Mouse (Mus musculus) adrenal gland, postnatal 25 days (tissue): ENCODE measurements at regions not wholly inside any gene's neighbourhood (a gene's known extent, or its start where the extent isn't known, plus 50 kb on each side); places are given as distances from the start of the nearest gene placed in this dataset.
"Not testable (repeated sequence)": the region's sequence is repeated elsewhere in the genome, so short reads cannot be mapped to it uniquely, and the experiment has no call there.

ENCODE experiments used
- DNase-seq: peaks from one replicate; pipeline ENCODE4 v3.0.0; 2021; ENCODE audit warnings: mixed read lengths

- DNase-seq = no peak
Measured at GRCm38 (mm10) chr16:25478300-25478699, 191.7 kb downstream of the Tprg start.

DNA sequence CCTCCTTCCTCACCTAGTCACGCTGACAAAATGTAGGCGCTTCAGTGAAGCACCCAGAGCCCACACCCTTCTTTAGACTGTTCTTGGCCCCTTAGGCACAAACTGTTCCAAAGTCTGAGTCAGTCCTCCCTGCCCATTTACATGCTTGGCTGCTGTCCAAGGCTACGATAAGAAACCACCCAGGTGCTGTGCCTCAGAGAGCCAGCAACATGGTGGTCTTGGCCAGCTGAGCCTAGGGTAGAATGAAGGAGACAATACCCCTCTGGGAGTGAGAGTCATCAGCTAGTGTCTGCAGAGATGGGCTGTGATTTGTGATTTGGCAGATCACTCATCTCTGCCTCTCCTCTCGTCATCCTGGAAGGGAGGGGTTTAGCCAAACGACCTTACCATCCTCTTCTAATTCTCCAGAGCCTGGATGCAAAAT, 197.2 kb downstream of the Tprg start:
- no peak for DNase-seq

- no peak for DNase-seq
Measured at GRCm38 (mm10) chr16:25485007-25485406, 198.4 kb downstream of the Tprg start.

DNA sequence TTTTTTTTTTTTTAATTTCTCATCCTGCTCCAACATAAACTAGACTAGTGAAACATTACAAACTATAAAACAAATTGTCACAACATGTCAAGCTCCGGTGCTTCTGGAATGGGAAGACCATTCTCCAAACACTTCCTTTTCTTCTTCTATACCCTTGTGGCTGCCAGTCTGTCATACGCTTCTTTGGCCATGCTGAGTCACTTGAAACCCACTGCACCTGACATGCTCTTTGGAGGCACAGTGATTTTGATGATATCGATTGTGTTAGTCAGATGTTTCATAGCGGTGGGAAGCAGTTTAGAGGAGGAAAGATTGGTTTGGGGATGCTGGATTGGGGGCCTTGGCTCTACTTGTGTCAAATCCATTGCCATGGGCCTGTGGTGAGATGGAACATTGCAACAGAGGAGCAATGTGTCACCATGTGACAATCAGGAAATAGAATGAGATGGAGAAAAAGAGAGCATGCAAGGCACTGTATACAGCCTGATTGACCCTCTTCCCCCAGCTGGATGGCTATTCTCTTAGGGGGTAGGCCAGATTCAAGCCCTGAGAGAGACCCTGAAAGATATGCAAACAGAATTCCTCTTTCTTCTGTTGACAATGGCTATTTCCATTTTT, 197.0 kb upstream of the Trp63 start:
- no peak for DNase-seq

- no peak for DNase-seq
Measured at GRCm38 (mm10) chr16:25490847-25491246, 192.7 kb upstream of the Trp63 start.

DNA sequence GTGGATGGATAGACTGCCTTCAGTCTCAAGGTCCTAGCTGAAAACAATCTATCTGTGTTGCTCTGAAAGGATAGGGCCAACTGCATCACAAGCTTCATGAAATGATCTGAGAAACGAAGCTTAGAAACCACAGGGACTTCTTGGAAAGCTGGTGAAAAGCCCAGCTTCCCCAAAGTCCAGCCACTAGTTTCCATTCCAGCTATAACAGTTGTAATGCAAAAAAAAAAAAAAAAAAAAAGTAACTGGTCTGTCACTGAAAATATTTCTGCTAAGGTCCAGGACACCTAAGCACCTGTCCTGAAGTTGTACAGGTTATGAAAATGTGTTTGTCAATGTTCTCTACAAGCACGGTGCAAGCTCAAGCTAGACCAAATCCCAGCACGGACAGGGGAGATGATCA, 189.4 kb upstream of the Trp63 start:
- no peak for DNase-seq

DNA sequence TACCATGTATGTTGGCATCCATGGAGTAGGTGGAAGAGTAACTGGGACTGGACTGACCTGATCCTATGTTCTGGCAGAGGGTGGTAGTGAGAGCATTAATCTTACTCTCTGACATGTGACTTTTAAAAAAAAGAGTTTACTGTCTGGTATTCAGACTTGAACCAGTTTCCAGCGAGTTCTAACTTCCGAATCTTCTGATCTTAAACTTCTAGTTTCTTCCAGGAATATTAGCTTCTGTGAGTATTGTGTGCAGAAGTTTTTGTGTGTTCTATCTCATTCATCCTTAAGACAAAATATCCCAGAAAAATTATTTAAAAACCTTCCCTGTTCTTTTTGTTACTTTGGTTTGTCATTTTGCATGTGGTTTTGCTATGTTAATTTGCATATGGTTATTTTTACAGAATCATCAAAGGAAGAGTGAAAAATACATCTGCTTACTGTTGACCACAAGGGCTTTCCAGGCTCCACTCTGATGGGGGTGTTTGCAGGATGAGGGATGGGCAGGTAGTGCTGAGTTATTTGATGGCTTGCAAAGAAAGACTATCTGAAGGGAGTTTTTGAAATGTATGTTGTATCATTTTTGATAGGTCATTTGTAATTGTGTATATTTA, 187.9 kb upstream of the Trp63 start:
- DNase-seq = no peak

DNA sequence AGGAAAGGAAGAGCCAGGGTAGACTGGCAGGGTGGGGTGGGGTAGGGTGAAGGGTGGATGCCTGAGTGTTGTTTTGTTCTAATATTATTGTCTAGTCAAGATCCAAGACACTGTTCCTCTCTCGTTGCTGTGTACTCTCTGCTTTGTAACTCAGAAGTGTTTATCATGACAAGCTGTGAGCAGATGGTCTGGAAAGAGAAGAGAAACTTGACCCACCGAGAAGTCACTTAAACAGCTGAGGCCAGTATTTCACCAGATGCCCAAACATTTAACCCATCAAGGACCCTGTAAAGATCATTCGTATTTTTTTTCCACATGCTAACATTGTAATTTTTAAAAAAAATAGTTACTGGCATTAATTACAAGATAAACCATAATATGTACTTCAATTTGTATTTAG, 178.7 kb upstream of the Trp63 start:
- no peak for DNase-seq

- no peak for DNase-seq
Measured at GRCm38 (mm10) chr16:25517114-25517868, 166.3 kb upstream of the Trp63 start.

GRCm38 (mm10) chr16:25523141-25523540, 160.4 kb upstream of the Trp63 start:
- DNase-seq = not testable (repeated sequence)

- no peak for DNase-seq
Measured at GRCm38 (mm10) chr16:25523621-25524020, 159.9 kb upstream of the Trp63 start.

DNA sequence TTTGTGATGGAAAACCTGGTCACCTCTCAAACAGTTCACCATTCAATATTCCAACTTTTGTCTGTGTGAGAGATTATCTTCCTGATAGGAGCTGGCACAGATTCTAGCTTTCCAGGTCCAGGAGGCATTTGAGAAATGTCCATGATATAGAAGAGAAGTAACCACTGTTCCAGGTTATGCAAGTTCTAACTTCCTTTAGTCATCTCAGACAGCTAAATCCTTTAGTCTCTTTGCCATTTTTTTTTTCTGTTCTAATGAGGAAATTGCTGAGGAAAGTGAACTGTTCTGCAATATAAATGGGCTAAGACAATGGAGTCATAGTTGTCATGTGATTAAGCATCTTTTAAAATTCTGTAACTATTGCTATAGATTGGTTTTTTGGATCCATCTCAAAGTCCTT, 155.7 kb upstream of the Trp63 start:
- DNase-seq = no peak

GRCm38 (mm10) chr16:25528313-25528712, 155.2 kb upstream of the Trp63 start:
- DNase-seq = no peak

GRCm38 (mm10) chr16:25529681-25530080, 153.9 kb upstream of the Trp63 start:
- DNase-seq = no peak

DNA sequence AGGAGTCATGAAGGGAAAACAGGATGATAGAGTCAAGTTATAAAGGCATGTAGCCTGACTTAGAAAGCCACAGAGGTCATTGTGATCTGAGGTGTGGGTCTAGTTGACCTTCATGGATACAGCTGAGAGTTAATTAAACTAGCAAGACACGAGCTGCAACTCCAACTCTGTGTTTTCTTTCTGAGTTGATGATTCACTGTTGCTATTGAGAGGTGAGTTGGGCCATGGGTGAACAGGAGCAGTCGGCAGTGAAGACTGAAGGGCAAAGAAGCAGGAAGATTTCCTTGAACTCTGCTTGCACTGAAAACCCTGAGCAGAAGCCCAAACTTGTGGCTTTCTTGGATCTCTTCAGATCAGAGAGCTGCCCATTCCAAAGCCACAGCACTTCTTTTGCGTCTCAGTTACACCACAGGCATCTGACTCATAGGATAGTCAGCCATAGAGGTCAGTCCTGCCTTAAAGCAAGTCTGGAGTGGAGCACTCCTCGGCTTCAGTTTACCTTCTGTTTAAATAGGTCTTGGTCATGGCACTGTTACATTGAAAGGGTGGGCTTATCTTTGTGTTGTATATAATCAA, 151.7 kb upstream of the Trp63 start:
- no peak for DNase-seq

GRCm38 (mm10) chr16:25532519-25533205, 150.9 kb upstream of the Trp63 start:
- no peak for DNase-seq

GRCm38 (mm10) chr16:25533206-25533580, 150.4 kb upstream of the Trp63 start:
- peak; percentile 51 for DNase-seq

- DNase-seq = no peak
Measured at GRCm38 (mm10) chr16:25536550-25536949, 147.0 kb upstream of the Trp63 start.

- DNase-seq = no peak
Measured at GRCm38 (mm10) chr16:25549542-25550110, 133.9 kb upstream of the Trp63 start.

GRCm38 (mm10) chr16:25557181-25557580, 126.4 kb upstream of the Trp63 start:
- DNase-seq = no peak

DNA sequence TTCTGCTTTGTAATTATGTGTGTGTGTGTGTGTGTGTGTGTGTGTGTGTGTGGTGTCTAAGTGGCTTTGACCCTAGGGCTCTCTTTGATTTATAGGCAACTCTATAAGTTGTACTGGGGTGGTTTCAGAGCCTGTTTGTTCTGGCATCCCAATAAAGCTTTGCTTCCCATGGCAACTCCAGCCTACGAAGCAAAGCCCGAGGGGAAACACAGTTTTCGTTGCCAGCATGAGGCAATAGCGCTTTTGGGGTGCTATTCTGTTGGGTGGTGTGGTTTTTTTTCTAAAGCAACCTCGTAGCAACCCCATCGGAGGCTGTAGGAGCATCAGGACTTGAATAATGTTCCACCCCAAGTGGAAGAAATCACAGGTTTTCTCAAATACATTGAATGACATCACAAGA, 103.3 kb upstream of the Trp63 start:
- DNase-seq = no peak

- DNase-seq = no peak
Measured at GRCm38 (mm10) chr16:25584337-25585069, 99.1 kb upstream of the Trp63 start.
